Mouse (Mus musculus): ENCODE measurements around the gene Anp32a. TPM values are rescaled to one million over a fixed set of nuclear protein-coding genes. Genes with fewer than 3 reads are reported as not detected.
A peak's percentile ranks its signal among the peaks of the same experiment; 100 is the strongest.

Anp32a gene
- total and polyA plus RNA-seq, 2 experiments from 2014 or later: 20.8 to 127 TPM

DNA sequence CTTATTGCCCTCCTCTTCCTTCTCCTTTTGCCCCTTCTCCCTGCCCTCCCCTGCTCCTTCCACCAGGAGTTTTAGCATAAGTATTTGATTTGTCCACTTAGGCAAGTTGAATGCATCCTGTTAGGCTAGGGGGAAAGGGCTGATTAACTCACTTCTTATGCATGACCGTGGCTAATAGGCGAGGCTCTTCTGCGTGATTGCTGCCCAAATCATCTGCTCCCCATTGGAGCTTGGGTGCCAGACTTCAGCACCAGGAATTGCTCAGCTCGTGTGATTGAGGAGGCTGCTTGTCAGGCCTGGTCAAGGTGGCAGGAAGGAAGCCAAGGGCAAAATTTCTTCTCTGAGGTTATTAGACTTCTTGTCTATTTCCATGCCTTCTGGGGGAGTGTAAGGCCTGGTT lies 19.8 kb downstream of the Anp32a start:
- H3K4me1 ChIP-seq (ENCODE audit: control insufficient read depth, insufficient read depth): peaks cover 57% of the 10 kb centered on the region
- no peaks in the 10 kb centered on the region for H3K27me3 ChIP-seq (ENCODE audit: control insufficient read depth, insufficient read depth, low read length)
- no peak for ATAC-seq (ENCODE audit: insufficient read depth, low read depth)
- H3K9me3 ChIP-seq (replicated peaks; ENCODE audit: control insufficient read depth, low read length): no peaks in the 10 kb centered on the region
- peaks cover 14% of the 10 kb centered on the region; the same call in 1 of the 2 replicates for H3K36me3 ChIP-seq (replicated peaks; ENCODE audit: control insufficient read depth, insufficient read depth, low read length)
- TF ChIP-seq CTCF (IDR thresholded peaks at IDR 0.05; ENCODE audit: low read depth) (no peak), EP300 (IDR thresholded peaks at IDR 0.05; ENCODE audit: low read depth) (no peak)
- H3K27ac ChIP-seq (ENCODE audit: low read depth): peak overlapping the region; percentile 52
- 19% methylated on average over 4 of the region's 4 CpGs for WGBS
- no peak overlapping the region for H3K4me2 ChIP-seq (ENCODE audit: low read depth, low read length)
- no peak overlapping the region for H3K9ac ChIP-seq (replicated peaks; ENCODE audit: low read depth, low read length)
- DNase-seq (ENCODE audit: low spot score): no peak
- no peak overlapping the region for H3K4me3 ChIP-seq (ENCODE audit: low read depth, low read length)

DNA sequence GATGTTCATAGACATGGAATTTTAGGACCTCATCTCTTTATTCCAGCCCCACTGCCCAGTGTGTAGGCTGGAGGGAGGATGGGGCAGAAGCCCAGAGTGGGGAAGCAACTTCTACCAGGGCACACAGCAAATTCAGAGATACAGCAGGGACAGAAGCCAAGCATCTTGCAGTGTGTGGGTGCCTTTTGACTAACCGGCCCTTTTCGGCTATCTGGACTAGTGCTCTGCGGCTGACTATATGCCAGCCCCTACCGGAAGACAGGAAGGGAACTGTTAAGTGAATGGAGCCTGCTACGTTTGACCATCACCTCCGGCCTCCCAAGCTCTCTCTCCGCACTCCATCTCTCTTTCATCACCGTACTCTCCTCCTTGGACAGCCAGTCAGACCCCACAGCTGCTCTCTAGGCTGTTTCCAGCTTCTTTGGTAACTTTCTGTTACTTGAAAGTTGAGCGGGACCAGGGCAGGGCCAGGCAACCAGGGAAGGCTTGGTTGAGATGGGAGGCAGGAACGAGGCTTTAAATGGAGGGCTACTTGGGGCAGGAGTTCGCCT lies 21.8 kb downstream of the Anp32a start:
- peak overlapping the region; percentile 21; the same call in 1 of the 2 replicates for H3K9ac ChIP-seq (replicated peaks; ENCODE audit: low read depth, low read length)
- DNase-seq (ENCODE audit: low spot score) (no peak), ATAC-seq (ENCODE audit: insufficient read depth, low read depth) (no peak)
- H3K4me1 ChIP-seq (ENCODE audit: control insufficient read depth, insufficient read depth): peaks cover 77% of the 10 kb centered on the region
- peak overlapping the region; percentile 53 for H3K4me2 ChIP-seq (ENCODE audit: low read depth, low read length)
- WGBS: 24% methylated on average over 11 of the region's 11 CpGs
- no peaks in the 10 kb centered on the region for H3K27me3 ChIP-seq (ENCODE audit: control insufficient read depth, insufficient read depth, low read length)
- H3K27ac ChIP-seq (ENCODE audit: low read depth): peak overlapping the region; percentile 52
- TF ChIP-seq CTCF (IDR thresholded peaks at IDR 0.05; ENCODE audit: low read depth): no peak
- TF ChIP-seq EP300 (IDR thresholded peaks at IDR 0.05; ENCODE audit: low read depth): no peak
- H3K9me3 ChIP-seq (replicated peaks; ENCODE audit: control insufficient read depth, low read length): no peaks in the 10 kb centered on the region
- H3K36me3 ChIP-seq (replicated peaks; ENCODE audit: control insufficient read depth, insufficient read depth, low read length): peaks cover 7% of the 10 kb centered on the region; the same call in 1 of the 2 replicates
- no peak overlapping the region; the same call in 1 of the 2 replicates for H3K4me3 ChIP-seq (ENCODE audit: low read depth, low read length)

GRCm38 (mm10) chr9:62363619-62364018 lies 22.5 kb downstream of the Anp32a start:
- H3K4me2 ChIP-seq (ENCODE audit: low read depth, low read length): peak overlapping the region; percentile 53
- DNase-seq (ENCODE audit: low spot score) (peak; percentile 92), ATAC-seq (ENCODE audit: insufficient read depth, low read depth) (peak; percentile 81)
- H3K9ac ChIP-seq (replicated peaks; ENCODE audit: low read depth, low read length): peak overlapping the region; percentile 21; the same call in 1 of the 2 replicates
- H3K4me3 ChIP-seq (ENCODE audit: low read depth, low read length): peak overlapping the region; percentile 17
- WGBS: 6% methylated on average over 24 of the region's 24 CpGs
- peaks cover 4% of the 10 kb centered on the region; the same call in 1 of the 2 replicates for H3K36me3 ChIP-seq (replicated peaks; ENCODE audit: control insufficient read depth, insufficient read depth, low read length)
- no peak for TF ChIP-seq EP300 (IDR thresholded peaks at IDR 0.05; ENCODE audit: low read depth)
- TF ChIP-seq CTCF (IDR thresholded peaks at IDR 0.05; ENCODE audit: low read depth): no peak
- no peaks in the 10 kb centered on the region for H3K9me3 ChIP-seq (replicated peaks; ENCODE audit: control insufficient read depth, low read length)
- no peaks in the 10 kb centered on the region for H3K27me3 ChIP-seq (ENCODE audit: control insufficient read depth, insufficient read depth, low read length)
- peak overlapping the region; percentile 52 for H3K27ac ChIP-seq (ENCODE audit: low read depth)
- H3K4me1 ChIP-seq (ENCODE audit: control insufficient read depth, insufficient read depth): peaks cover 80% of the 10 kb centered on the region

- Histone ChIP-seq H3K4me3 (ENCODE audit: low read depth, low read length) (no peak overlapping the region), H3K27ac (ENCODE audit: low read depth) (0 out of 2 replicates have a peak overlapping the region, but pooled peaks have one; percentile 52), H3K9ac (replicated peaks; ENCODE audit: low read depth, low read length) (peak overlapping the region; percentile 21; the same call in 1 of the 2 replicates), H3K4me1 (ENCODE audit: control insufficient read depth, insufficient read depth) (peaks cover 82% of the 10 kb centered on the region), H3K27me3 (ENCODE audit: control insufficient read depth, insufficient read depth, low read length) (no peaks in the 10 kb centered on the region), H3K36me3 (replicated peaks; ENCODE audit: control insufficient read depth, insufficient read depth, low read length) (no peaks in the 10 kb centered on the region), H3K9me3 (replicated peaks; ENCODE audit: control insufficient read depth, low read length) (no peaks in the 10 kb centered on the region), H3K4me2 (ENCODE audit: low read depth, low read length) (peak overlapping the region; percentile 53; the same call in 1 of the 2 replicates)
- no peak for DNase-seq (ENCODE audit: low spot score)
- no peak for TF ChIP-seq CTCF (IDR thresholded peaks at IDR 0.05; ENCODE audit: low read depth)
- no peak for TF ChIP-seq EP300 (IDR thresholded peaks at IDR 0.05; ENCODE audit: low read depth)
- 33% methylated on average over 6 of the region's 6 CpGs for WGBS
- ATAC-seq (ENCODE audit: insufficient read depth, low read depth): no peak
Observed at GRCm38 (mm10) chr9:62364216-62364615, 23.1 kb downstream of the Anp32a start.

GRCm38 (mm10) chr9:62364831-62365230 lies 23.7 kb downstream of the Anp32a start:
- no peak overlapping the region for H3K9ac ChIP-seq (replicated peaks; ENCODE audit: low read depth, low read length)
- DNase-seq (ENCODE audit: low spot score) (no peak), ATAC-seq (ENCODE audit: insufficient read depth, low read depth) (no peak)
- no peak overlapping the region for H3K4me2 ChIP-seq (ENCODE audit: low read depth, low read length)
- peaks cover 86% of the 10 kb centered on the region for H3K4me1 ChIP-seq (ENCODE audit: control insufficient read depth, insufficient read depth)
- H3K9me3 ChIP-seq (replicated peaks; ENCODE audit: control insufficient read depth, low read length): no peaks in the 10 kb centered on the region
- TF ChIP-seq CTCF (IDR thresholded peaks at IDR 0.05; ENCODE audit: low read depth): no peak
- no peak for TF ChIP-seq EP300 (IDR thresholded peaks at IDR 0.05; ENCODE audit: low read depth)
- no peaks in the 10 kb centered on the region for H3K27me3 ChIP-seq (ENCODE audit: control insufficient read depth, insufficient read depth, low read length)
- no peak overlapping the region for H3K4me3 ChIP-seq (ENCODE audit: low read depth, low read length)
- H3K36me3 ChIP-seq (replicated peaks; ENCODE audit: control insufficient read depth, insufficient read depth, low read length): no peaks in the 10 kb centered on the region
- WGBS: 73% methylated on average over 7 of the region's 7 CpGs
- H3K27ac ChIP-seq (ENCODE audit: low read depth): no peak overlapping the region; the same call in 1 of the 2 replicates

Data from heart, postnatal 0 days (tissue).